Mouse (Mus musculus): Measurements from ENCODE around the gene Cphx1.
"Not testable (repeated sequence)": the region's sequence is repeated elsewhere in the genome, so short reads cannot be mapped to it uniquely, and the experiment has no call there.

DNA sequence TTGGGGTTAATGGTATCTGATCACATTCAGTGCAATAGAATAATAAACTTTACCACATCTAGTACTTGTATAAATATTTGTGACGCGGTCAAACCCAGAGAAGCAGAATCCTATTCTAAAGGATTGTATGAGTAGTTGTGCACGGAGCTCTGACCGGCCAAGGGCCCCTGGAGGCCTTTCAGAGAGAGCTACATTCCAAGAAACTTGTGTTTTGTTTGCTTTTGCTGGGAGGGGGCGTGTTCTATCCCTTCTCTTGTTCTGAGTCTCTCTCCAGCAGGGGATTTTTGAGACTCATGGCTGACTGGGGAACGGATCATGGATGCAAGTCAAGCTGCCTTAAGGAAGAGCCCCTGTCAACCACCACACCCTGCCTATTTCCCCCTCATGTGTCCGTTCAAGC lies 42.4 kb upstream of the Cphx1 start:
- TF ChIP-seq POLR2A (IDR thresholded peaks at IDR 0.05; ENCODE audit: low read depth, low read length); CTCF (conservative IDR thresholded peaks at IDR 0.05; ENCODE audit: insufficient read depth, insufficient read length, low read depth, low read length): not testable (repeated sequence)
